Mouse (Mus musculus) liver, embryonic 14 days (tissue): ENCODE measurements around the gene Pym1. TPM values are rescaled to one million over a fixed set of nuclear protein-coding genes. Genes with fewer than 3 reads are reported as not detected.

Source experiments
- polyA plus RNA-seq: library from polyadenylated mRNA; depleted of rRNA; stranded (reverse); fragments of >200 nt; gene quantifications from 2 replicates; pipeline ENCODE4 v1.2.3, GENCODE M21; 2012; rRNA removed

Pym1 gene
- polyA plus RNA-seq = 18.7 and 21.6 TPM in 2 replicates

GRCm38 (mm10) chr10:128747646-128748251, at the start of gene Pym1:
TSS of gene Pym1 (plus strand) at chr10:128747889.

GRCm38 (mm10) chr10:128703895-128704294, 43.8 kb upstream of the Pym1 start, which contains the start of gene Pmel:
TSS of gene Pmel (plus strand) at chr10:128704195.

GRCm38 (mm10) chr10:128704491-128705316, 43.0 kb upstream of the Pym1 start, which contains the start of gene Cdk2:
TSS of gene Cdk2 (minus strand) at chr10:128705031.

GRCm38 (mm10) chr10:128744680-128745601, 2.7 kb upstream of the Pym1 start, which contains the start of gene Dgka:
TSS of gene Dgka (minus strand) at chr10:128744855.

GRCm38 (mm10) chr10:128790398-128791124, 42.9 kb downstream of the Pym1 start, which contains the start of gene Mmp19:
TSS of gene Mmp19 (plus strand) at chr10:128790910.

GRCm38 (mm10) chr10:128803771-128804270, 56.1 kb downstream of the Pym1 start, which contains the start of gene Dnajc14:
TSS of gene Dnajc14 (plus strand) at chr10:128804062.

GRCm38 (mm10) chr10:128804271-128805091, 56.8 kb downstream of the Pym1 start, which contains the start of gene Tmem198b:
TSS of gene Tmem198b (minus strand) at chr10:128804370.

Other genes with a start within 250 kb of the Pym1 start
- 1.3 and 2.6 TPM in 2 replicates for gene Myl6b, start 249.2 kb upstream of the Pym1 start, polyA plus RNA-seq
- gene Esyt1, start 222.0 kb upstream of the Pym1 start, polyA plus RNA-seq = 8.9 and 10.3 TPM in 2 replicates
- 3.4 and 3.9 TPM in 2 replicates for gene Zc3h10, start 200.1 kb upstream of the Pym1 start, polyA plus RNA-seq
- 2,339 and 2,756 TPM in 2 replicates for gene Rpl41, start 198.6 kb upstream of the Pym1 start, polyA plus RNA-seq
- gene Pa2g4, start 181.9 kb upstream of the Pym1 start, polyA plus RNA-seq = 134 TPM in 2 replicates
- gene Erbb3, start 158.2 kb upstream of the Pym1 start, polyA plus RNA-seq = 1.6 and 1.8 TPM in 2 replicates
- gene Rps26, start 121.1 kb upstream of the Pym1 start, polyA plus RNA-seq = 772 and 943 TPM in 2 replicates
- 0.10 and 0.13 TPM in 2 replicates for gene Ikzf4, start 101.9 kb upstream of the Pym1 start, polyA plus RNA-seq
- gene Suox, start 73.8 kb upstream of the Pym1 start, polyA plus RNA-seq = 7.1 and 8.4 TPM in 2 replicates
- gene Rab5b, start 51.6 kb upstream of the Pym1 start, polyA plus RNA-seq = 18.4 and 20.3 TPM in 2 replicates
- gene Pmel, start 43.7 kb upstream of the Pym1 start, polyA plus RNA-seq = 0.24 and 0.29 TPM in 2 replicates
- gene Cdk2, start 42.9 kb upstream of the Pym1 start, polyA plus RNA-seq = 37.4 and 45.7 TPM in 2 replicates
- 1.6 and 1.8 TPM in 2 replicates for gene Dgka, start 3.0 kb upstream of the Pym1 start, polyA plus RNA-seq
- gene Mmp19, start 43.0 kb downstream of the Pym1 start, polyA plus RNA-seq = 7.4 and 9.2 TPM in 2 replicates
- gene Dnajc14, start 56.2 kb downstream of the Pym1 start, polyA plus RNA-seq = 5.6 and 7.6 TPM in 2 replicates
- 2.0 and 2.3 TPM in 2 replicates for gene Tmem198b, start 56.5 kb downstream of the Pym1 start, polyA plus RNA-seq
- 77.4 and 83.9 TPM in 2 replicates for gene Sarnp, start 69.4 kb downstream of the Pym1 start, polyA plus RNA-seq
- gene Ormdl2, start 73.8 kb downstream of the Pym1 start, polyA plus RNA-seq = 43.0 and 48.9 TPM in 2 replicates
- gene Gdf11, start 143.8 kb downstream of the Pym1 start, polyA plus RNA-seq = 0.41 and 0.44 TPM in 2 replicates
- gene Cd63, start 153.1 kb downstream of the Pym1 start, polyA plus RNA-seq = 31.3 TPM in 2 replicates
- gene Rdh5, start 175.0 kb downstream of the Pym1 start, polyA plus RNA-seq = 10.1 and 12.0 TPM in 2 replicates
- 91.9 and 94.0 TPM in 2 replicates for gene Bloc1s1, start 176.1 kb downstream of the Pym1 start, polyA plus RNA-seq
- gene Itga7, start 185.9 kb downstream of the Pym1 start, polyA plus RNA-seq = 0.12 and 0.69 TPM in 2 replicates
- gene Mettl7b, start 213.1 kb downstream of the Pym1 start, polyA plus RNA-seq = 0.02 TPM in 2 replicates
- not detected in 2 replicates for gene Olfr9, start 241.5 kb downstream of the Pym1 start, polyA plus RNA-seq